26 mouse cellular contexts compared by ENCODE assay signal in the genomic region with DNA sequence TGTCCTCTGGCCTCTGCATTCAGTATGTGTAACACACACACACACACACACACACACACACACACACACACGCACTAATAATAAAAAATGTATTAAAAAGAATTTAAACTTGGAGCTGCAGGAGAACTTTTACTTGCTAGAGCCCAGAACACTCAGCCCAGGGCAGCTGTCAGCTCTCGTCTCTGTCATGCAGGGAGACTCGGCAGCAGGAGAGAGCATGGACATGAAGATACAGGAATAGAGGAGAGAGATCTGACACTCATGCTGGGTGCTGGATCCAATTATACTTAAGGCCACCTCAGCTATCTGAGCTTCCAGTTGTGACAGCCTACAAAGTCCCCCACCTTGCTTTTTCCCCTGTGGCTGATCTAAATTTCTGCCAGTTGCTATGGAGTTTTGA. TPM values are rescaled to one million over a fixed set of nuclear protein-coding genes. Genes with fewer than 3 reads are reported as not detected.
DNase-seq lines count a peak whose midpoint lies in the region; TF ChIP-seq lines count a peak whose summit lies in the region.
"Had no signal": no experiment of that assay in that cellular context is flagged by ENCODE, and none has a peak within 500 bp of the region (broad histone marks: within the 10 kb centered on the region; RNA-seq: fewer than 3 reads in every experiment).

No protein-coding gene starts in this region.

- TF ChIP-seq EP300 in heart, adult 2 months (IDR thresholded peaks at IDR 0.05; ENCODE audit: insufficient read depth, low read depth, low read length), result no peak

- WGBS in heart, adult 2 months, result 88% methylated on average over 3 of the region's 3 CpGs
- 84% methylated on average over 3 of the region's 3 CpGs for WGBS in limb, embryonic 10.5 days

- H3K27me3 ChIP-seq in heart, adult 2 months (ENCODE audit: control insufficient read depth, insufficient read depth, low read length), result no peaks in the 10 kb centered on the region
- H3K27me3 ChIP-seq in limb, embryonic 10.5 days (ENCODE audit: low read depth, poor library complexity, severe bottlenecking), result no peaks in the 10 kb centered on the region
- H3K27me3 ChIP-seq: CH12.LX; embryonic facial prominence, embryonic 13.5 days; embryonic facial prominence, embryonic 15.5 days; forebrain, embryonic 13.5 days; forebrain, embryonic 15.5 days; Patski had no signal

- no peak for TF ChIP-seq CTCF in gastrocnemius, adult 2 months (IDR thresholded peaks at IDR 0.05)
- TF ChIP-seq CTCF in heart, adult 2 months (IDR thresholded peaks at IDR 0.05), result no peak

- H3K36me3 ChIP-seq in heart, adult 2 months (ENCODE audit: control insufficient read depth, insufficient read depth, low read length), result no peaks in the 10 kb centered on the region
- H3K36me3 ChIP-seq in limb, embryonic 10.5 days, result no peaks in the 10 kb centered on the region
- H3K36me3 ChIP-seq: embryonic facial prominence, embryonic 13.5 days; embryonic facial prominence, embryonic 15.5 days; forebrain, embryonic 10.5 days; forebrain, embryonic 15.5 days; G1E had no signal

- peak; percentile 63 for DNase-seq in gastrocnemius, adult 2 months
- no peak for DNase-seq in gastrocnemius, postnatal 4 days (ENCODE audit: low spot score in 2 of 2)
- peak; percentile 10 for DNase-seq in brain, adult 2 months (ENCODE audit: low read depth, low spot score)
- DNase-seq in skeletal muscle tissue, adult 2 months (ENCODE audit: low read depth, low spot score), result peak; percentile 60
- no peak for DNase-seq in heart, adult 2 months
- DNase-seq in limb, embryonic 10.5 days (ENCODE audit: low spot score), result no peak
- DNase-seq: adrenal gland, adult 8-10 months; adrenal gland, postnatal 14 days; adrenal gland, postnatal 36 days; cerebellum, adult 11 months; cerebellum, adult 18-20 months; cerebellum, adult 8-10 months; cerebellum, adult 9-11 months; cerebellum, postnatal 14 days; cerebellum, postnatal 36 days; embryo, embryonic 11 days; forebrain, postnatal 0 days had no signal

- no peak overlapping the region for H3K9ac ChIP-seq in heart, adult 2 months (ENCODE audit: low read depth, low read length)
- H3K9ac ChIP-seq: embryonic facial prominence, embryonic 13.5 days; embryonic facial prominence, embryonic 15.5 days; forebrain, embryonic 13.5 days; forebrain, embryonic 15.5 days; forebrain, postnatal 0 days had no signal

- no peak overlapping the region for H3K4me3 ChIP-seq in gastrocnemius, adult 2 months
- no peak overlapping the region for H3K4me3 ChIP-seq in heart, adult 2 months
- H3K4me3 ChIP-seq in limb, embryonic 10.5 days, result no peak overlapping the region
- H3K4me3 ChIP-seq: embryonic facial prominence, embryonic 13.5 days; embryonic facial prominence, embryonic 15.5 days; erythroblast, embryonic 14.5 days; forebrain, embryonic 10.5 days; forebrain, embryonic 13.5 days; forebrain, embryonic 15.5 days had no signal

- no peaks in the 10 kb centered on the region for H3K4me1 ChIP-seq in heart, adult 2 months (ENCODE audit: control insufficient read depth, insufficient read depth, low read length)
- H3K4me1 ChIP-seq in limb, embryonic 10.5 days, result no peaks in the 10 kb centered on the region
- H3K4me1 ChIP-seq: embryonic facial prominence, embryonic 13.5 days; embryonic facial prominence, embryonic 15.5 days; forebrain, embryonic 10.5 days; forebrain, embryonic 13.5 days; forebrain, embryonic 15.5 days had no signal

- no peak for TF ChIP-seq POLR2A in heart, adult 2 months (IDR thresholded peaks at IDR 0.05; ENCODE audit: insufficient read depth, low read depth, low read length)

- no peaks in the 10 kb centered on the region for H3K9me3 ChIP-seq in limb, embryonic 10.5 days (replicated peaks)
- H3K9me3 ChIP-seq: embryonic facial prominence, embryonic 15.5 days; forebrain, embryonic 15.5 days had no signal

- intact Hi-C loops in gastrocnemius, adult 2 months (cut with DNase I), result no loop called here
- intact Hi-C loops in heart, adult 2 months (cut with DNase I), result loop anchor here (2.0 kb wide), 1 partner anchor 29 kb away; no protein-coding TSS in a partner anchor

- H3K79me2 ChIP-seq in heart, adult 2 months (replicated peaks; ENCODE audit: control insufficient read depth, insufficient read depth, low read length), result no peaks in the 10 kb centered on the region

- H3K27ac ChIP-seq in gastrocnemius, adult 2 months, result peak overlapping the region; percentile 83
- no peak overlapping the region for H3K27ac ChIP-seq in heart, adult 2 months
- no peak overlapping the region for H3K27ac ChIP-seq in limb, embryonic 10.5 days
- H3K27ac ChIP-seq: embryonic facial prominence, embryonic 13.5 days; embryonic facial prominence, embryonic 15.5 days; forebrain, embryonic 10.5 days; forebrain, embryonic 13.5 days; forebrain, embryonic 15.5 days had no signal

RNA-seq across cellular contexts. Expression of a gene that starts 41.2 kb away (rescaled TPM):
- total RNA-seq in gastrocnemius, adult 2 months (2021), result 100 to 1,000 TPM; 112 to 123 TPM
- 100 to 1,000 TPM; 190 to 191 TPM for total RNA-seq in gastrocnemius, postnatal 4 days (2021)
- total RNA-seq in heart, adult 2 months (2021), result 100 to 1,000 TPM; 164 to 186 TPM
- 108 and 130 TPM in 2 replicates for polyA plus RNA-seq in heart, adult 2 months (2012; rRNA removed)
- 264 and 277 TPM in 2 replicates for polyA plus RNA-seq in limb, embryonic 10.5 days (2016; fragmentation: Nextera tagmentation; extraction: Ambion mirVana)

RNA-seq across cellular contexts. Expression of a gene that starts 57.8 kb away (rescaled TPM):
- total RNA-seq in gastrocnemius, adult 2 months (2021), result 1 to 10 TPM; 3.6 to 8.7 TPM
- total RNA-seq in gastrocnemius, postnatal 4 days (2021), result 10 to 100 TPM; 19.0 to 20.0 TPM
- total RNA-seq in heart, adult 2 months (2021), result 1 to 10 TPM; 3.0 to 5.7 TPM
- 9.1 and 12.6 TPM in 2 replicates for polyA plus RNA-seq in heart, adult 2 months (2012; rRNA removed)
- polyA plus RNA-seq in limb, embryonic 10.5 days (2016; fragmentation: Nextera tagmentation; extraction: Ambion mirVana), result 0.76 and 0.80 TPM in 2 replicates

Comparison
In these comparisons a context has a peak if more than half of its experiments do, and no peak if none do; other contexts are left out.
1. DNase-seq: peak in gastrocnemius, adult 2 months (single experiment), brain, adult 2 months (single experiment) and skeletal muscle tissue, adult 2 months (single experiment); none in gastrocnemius, postnatal 4 days (0 of 2), heart, adult 2 months (0 of 2) and limb, embryonic 10.5 days (single experiment).